Mouse (Mus musculus) myocyte (in vitro differentiated cells): ENCODE results near the gene Myo18a.

Experiments used
- E2F4 ChIP-seq: IDR thresholded peaks from one replicate; pipeline ENCODE4 v1.6.1; 2011; ENCODE audit warnings: mild to moderate bottlenecking, control low read depth, moderate library complexity; ENCODE audit not compliant: insufficient read depth
- MAX ChIP-seq: IDR thresholded peaks from one replicate; pipeline ENCODE4 v1.6.1; 2011; ENCODE audit warnings: low read depth, mild to moderate bottlenecking, control low read depth
- MYOD1 ChIP-seq, 3 experiments: IDR thresholded peaks; one replicate each; pipeline ENCODE4 v1.6.1; 2011; ENCODE audit warnings: control low read depth in 2 of 3, low read depth in 2 of 3, mild to moderate bottlenecking in 2 of 3, moderate library complexity in 1 of 3; ENCODE audit not compliant: insufficient read length in 2 of 3, control insufficient read depth in 1 of 3
- MYOG ChIP-seq, 3 experiments: IDR thresholded peaks; one replicate each; pipeline ENCODE4 v1.6.1; 2011; ENCODE audit warnings: control low read depth in 2 of 3, low read depth in 2 of 3, mild to moderate bottlenecking in 2 of 3; ENCODE audit not compliant: insufficient read length in 2 of 3, control insufficient read depth in 1 of 3, insufficient read depth in 1 of 3
- POLR2A ChIP-seq: IDR thresholded peaks from one replicate; pipeline ENCODE4 v1.6.1; 2011; ENCODE audit warnings: low read depth, mild to moderate bottlenecking, control low read depth, moderate library complexity; ENCODE audit not compliant: insufficient read length
- POLR2AphosphoS2 ChIP-seq: IDR thresholded peaks from one replicate; pipeline ENCODE4 v1.6.1; 2011; ENCODE audit warnings: low read depth, control low read depth; ENCODE audit not compliant: insufficient read length
- REST ChIP-seq: IDR thresholded peaks from one replicate; pipeline ENCODE4 v1.6.1; 2011; ENCODE audit warnings: mild to moderate bottlenecking, control low read depth, moderate library complexity; ENCODE audit not compliant: insufficient read depth, insufficient read length
- SRF ChIP-seq: IDR thresholded peaks from one replicate; pipeline ENCODE4 v1.6.1; 2011; ENCODE audit warnings: low read depth; ENCODE audit not compliant: control insufficient read depth, insufficient read length
- TCF12 ChIP-seq: IDR thresholded peaks from one replicate; pipeline ENCODE4 v1.6.1; 2011; ENCODE audit warnings: mild to moderate bottlenecking, control low read depth; ENCODE audit not compliant: poor library complexity, insufficient read depth, severe bottlenecking
- USF1 ChIP-seq: IDR thresholded peaks from one replicate; pipeline ENCODE4 v1.6.1; 2011; ENCODE audit warnings: low read depth, mild to moderate bottlenecking, control low read depth, moderate library complexity

DNA sequence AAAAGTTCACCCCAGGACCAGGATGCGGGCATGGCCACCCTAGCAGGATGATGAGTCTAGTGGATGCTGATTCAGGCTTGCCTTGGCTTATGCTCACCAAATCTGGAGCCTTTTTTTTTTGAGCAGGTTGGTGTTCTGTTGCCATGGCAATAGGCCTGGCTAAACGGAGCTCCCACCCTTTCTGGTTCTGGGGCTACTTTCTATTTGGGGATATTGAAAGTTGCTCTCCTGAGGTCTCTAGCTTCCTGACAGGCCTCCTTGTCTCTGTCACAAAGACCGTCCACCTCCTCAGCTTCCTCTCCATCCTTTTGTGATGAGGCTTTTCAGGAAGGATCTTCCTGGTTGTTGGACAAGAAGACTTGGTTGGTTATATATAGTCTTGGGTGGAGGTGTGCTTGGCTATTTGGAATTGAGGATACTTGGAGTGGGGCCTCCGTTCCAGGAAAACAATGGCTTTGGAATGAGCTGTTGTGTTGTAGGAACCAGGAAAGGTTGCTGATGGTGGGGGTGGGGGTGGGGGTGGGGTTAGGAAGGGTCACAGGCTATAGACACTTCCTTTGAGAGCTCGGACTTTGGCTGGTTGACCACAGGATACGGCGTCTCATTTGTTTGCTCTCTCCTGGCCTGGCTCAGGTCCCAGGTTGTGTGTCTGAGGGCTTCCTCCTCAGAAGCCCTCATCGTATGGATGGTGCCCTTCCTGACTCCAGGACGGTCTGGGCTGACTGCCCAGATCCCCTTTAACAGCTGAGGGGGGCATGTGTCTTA is 1.8 kb downstream of the Myo18a start:
- TF ChIP-seq MAX, result no peak
- no peak for TF ChIP-seq POLR2A
- TF ChIP-seq SRF, result no peak
- TF ChIP-seq E2F4, result no peak
- no peak for TF ChIP-seq TCF12
- no peak for TF ChIP-seq USF1
- TF ChIP-seq POLR2AphosphoS2, result no peak
- no peak for TF ChIP-seq MYOG (IDR thresholded peaks at IDR 0.05; ENCODE audit: control insufficient read depth in 1 of 3, insufficient read depth in 1 of 3, insufficient read length in 2 of 3, low read depth in 2 of 3)
- no peak for TF ChIP-seq REST
- TF ChIP-seq MYOD1 (IDR thresholded peaks at IDR 0.05; ENCODE audit: control insufficient read depth in 1 of 3, insufficient read length in 2 of 3, low read depth in 2 of 3), result no peak
